ENCODE assay signal across 8 mouse cellular contexts in genomic region chr6:127150663-127151564, GRCm38 (mm10). TPM values are rescaled to one million over a fixed set of nuclear protein-coding genes. Genes with fewer than 3 reads are reported as not detected.
A peak's percentile ranks its signal among the peaks of the same experiment; 100 is the strongest.
DNase-seq lines count a peak whose midpoint lies in the region; ATAC-seq and TF ChIP-seq lines count a peak whose summit lies in the region.

No protein-coding gene starts in this region.

- no peak overlapping the region for H3K9ac ChIP-seq in ES-Bruce4 (ENCODE audit: low read depth, poor library complexity, severe bottlenecking)
- H3K9ac ChIP-seq in forebrain, embryonic 13.5 days: peak overlapping the region; percentile 95

- no peaks in the 10 kb centered on the region for H3K9me3 ChIP-seq in ES-Bruce4 (replicated peaks; ENCODE audit: control insufficient read depth, insufficient read depth, low read length, poor library complexity, severe bottlenecking)
- H3K9me3 ChIP-seq in forebrain, embryonic 13.5 days (replicated peaks): no peaks in the 10 kb centered on the region

- no peak for TF ChIP-seq POLR2A in ES-Bruce4 (IDR thresholded peaks at IDR 0.05; ENCODE audit: insufficient read depth, low read length)

- TF ChIP-seq CTCF in ES-Bruce4 (IDR thresholded peaks at IDR 0.05; ENCODE audit: low read depth, low read length): no peak

- WGBS in forebrain, embryonic 13.5 days: under 1% methylated on average over 33 of the region's 34 CpGs
- WGBS in macrophage (ENCODE audit: missing documents): 1% methylated on average over 31 of the region's 34 CpGs

- H3K4me3 ChIP-seq in ES-Bruce4 (ENCODE audit: low read depth, low read length) (peak overlapping the region; percentile 59), macrophage (ENCODE audit: inconsistent target) (peak overlapping the region; percentile 67)
- H3K4me3 ChIP-seq in forebrain, embryonic 13.5 days: peak overlapping the region; percentile 78

- peak; percentile 86 for DNase-seq in adrenal gland, adult 8-10 months
- DNase-seq in heart, postnatal 4 days: peak; percentile 83
- peak; percentile 64 to 72 for DNase-seq in layer of hippocampus, postnatal 10 days (ENCODE audit: low spot score in 2 of 2)
- DNase-seq in right cerebral cortex, adult 2 months (ENCODE audit: low spot score in 2 of 2): peak; percentile 71 to 76

- peak; percentile 62 for ATAC-seq in forebrain, embryonic 13.5 days
- ATAC-seq in erythroid progenitor cell, adult 5-6 weeks (replicated peaks; ENCODE audit: low FRiP score, poor library complexity, severe bottlenecking): no peak

- peaks cover 51% of the 10 kb centered on the region for H3K27me3 ChIP-seq in ES-Bruce4 (ENCODE audit: control insufficient read depth, insufficient read depth, low read length, poor library complexity, severe bottlenecking)
- peaks cover 30% of the 10 kb centered on the region for H3K27me3 ChIP-seq in forebrain, embryonic 13.5 days

- H3K4me1 ChIP-seq in ES-Bruce4 (ENCODE audit: control insufficient read depth, insufficient read depth, low read length): no peaks in the 10 kb centered on the region
- H3K4me1 ChIP-seq in forebrain, embryonic 13.5 days: peaks cover 78% of the 10 kb centered on the region

- peak overlapping the region; percentile 91 for H3K4me2 ChIP-seq in forebrain, embryonic 13.5 days

- no peak overlapping the region for H3K27ac ChIP-seq in ES-Bruce4 (ENCODE audit: insufficient read depth, low read length)
- peak overlapping the region; percentile 83 for H3K27ac ChIP-seq in forebrain, embryonic 13.5 days
- H3K27ac ChIP-seq in macrophage: 0 out of 2 replicates have a peak overlapping the region, but pooled peaks have one; percentile 52

- no peaks in the 10 kb centered on the region for H3K79me2 ChIP-seq in macrophage (ENCODE audit: inconsistent target)

- no peaks in the 10 kb centered on the region for H3K36me3 ChIP-seq in ES-Bruce4 (ENCODE audit: control insufficient read depth, insufficient read depth, low read length, poor library complexity, severe bottlenecking)
- peaks cover 13% of the 10 kb centered on the region for H3K36me3 ChIP-seq in forebrain, embryonic 13.5 days (ENCODE audit: poor library complexity, severe bottlenecking)
- H3K36me3 ChIP-seq in macrophage (ENCODE audit: inconsistent target): no peaks in the 10 kb centered on the region

- TF ChIP-seq EP300 in ES-Bruce4 (IDR thresholded peaks at IDR 0.05; ENCODE audit: insufficient read depth, low read depth, low read length): no peak

RNA-seq across cellular contexts. Expression of gene Ccnd2, which starts 1.1 kb away (rescaled TPM):
- polyA plus RNA-seq in ES-Bruce4 (2011; ENCODE audit: insufficient read depth, insufficient read length, low read depth, missing spikeins) (12.4 and 18.2 TPM in 2 replicates), macrophage (2018) (0.90 to 5.6 TPM (median 1.8 TPM) in 3 replicates)
- 100 to 1,000 TPM; 550 to 578 (median 567) TPM for total RNA-seq in adrenal gland, adult 8-10 months (2022)
- 1,785 and 2,054 TPM in 2 replicates for polyA plus RNA-seq in forebrain, embryonic 13.5 days (2015; fragmentation: Nextera tagmentation; extraction: Ambion mirVana)
- 100 to 1,000 TPM; 282 to 291 TPM for total RNA-seq in heart, postnatal 4 days (2021)
- 100 to 1,000 TPM; 190 to 200 TPM for total RNA-seq in layer of hippocampus, postnatal 10 days (2021)
- 100 to 1,000 TPM in 1 of 26 experiments, 10 to 100 TPM in 7, 1 to 10 TPM in 16, under 1 TPM in 2; 0.44 to 104 (median 4.7) TPM for total RNA-seq in macrophage (2018; cell fraction: chromatin; rRNA removed)
- total RNA-seq in macrophage (2018; cell fraction: cytosol; rRNA removed): 10 to 100 TPM in 14 of 26 experiments, 1 to 10 TPM in 12; 1.7 to 55.9 (median 10.7) TPM
- total RNA-seq in macrophage (2018; cell fraction: nucleus; rRNA removed): 100 to 1,000 TPM in 2 of 26 experiments, 10 to 100 TPM in 16, 1 to 10 TPM in 8; 1.5 to 122 (median 17.0) TPM
- 11.5 and 26.0 TPM in 2 replicates for total RNA-seq in erythroid progenitor cell, adult 5-6 weeks (2015; ENCODE audit: low replicate concordance)
- 5.0 and 5.2 TPM in 2 replicates for total RNA-seq in erythroid progenitor cell, adult 5-6 weeks (2017; ENCODE audit: low replicate concordance)

RNA-seq across cellular contexts. Expression of gene Tigar, which starts 41.6 kb away (rescaled TPM):
- polyA plus RNA-seq in ES-Bruce4 (2011; ENCODE audit: insufficient read depth, insufficient read length, low read depth, missing spikeins): 32.4 and 37.6 TPM in 2 replicates
- total RNA-seq in adrenal gland, adult 8-10 months (2022): 10 to 100 TPM; 17.6 to 25.7 (median 22.0) TPM
- polyA plus RNA-seq in forebrain, embryonic 13.5 days (2015; fragmentation: Nextera tagmentation; extraction: Ambion mirVana): 6.6 and 7.0 TPM in 2 replicates
- total RNA-seq in heart, postnatal 4 days (2021): 10 to 100 TPM; 29.4 to 32.9 TPM
- 10 to 100 TPM; 29.3 to 30.3 TPM for total RNA-seq in layer of hippocampus, postnatal 10 days (2021)
- total RNA-seq in macrophage (2018; cell fraction: chromatin; rRNA removed): 10 to 100 TPM in 2 of 26 experiments, 1 to 10 TPM in 24; 1.8 to 12.4 (median 5.7) TPM
- total RNA-seq in macrophage (2018; cell fraction: cytosol; rRNA removed): 10 to 100 TPM in 1 of 26 experiments, 1 to 10 TPM in 25; 4.3 to 10.5 (median 7.7) TPM
- 10 to 100 TPM in 3 of 26 experiments, 1 to 10 TPM in 23; 3.2 to 13.2 (median 6.3) TPM for total RNA-seq in macrophage (2018; cell fraction: nucleus; rRNA removed)
- polyA plus RNA-seq in macrophage (2018): 5.2 to 11.5 TPM (median 7.0 TPM) in 3 replicates
- total RNA-seq in erythroid progenitor cell, adult 5-6 weeks (2015; ENCODE audit: low replicate concordance): 1.1 TPM in 1 of 2 replicates, not detected in the other
- total RNA-seq in erythroid progenitor cell, adult 5-6 weeks (2017; ENCODE audit: low replicate concordance): 0.13 and 1.1 TPM in 2 replicates

Comparison
In these comparisons a context has a peak if more than half of its experiments do, and no peak if none do; other contexts are left out.
1. RNA of gene Ccnd2, which starts 1.1 kb away (total RNA-seq): 550 to 578 TPM in adrenal gland, adult 8-10 months, 282 to 291 TPM in heart, postnatal 4 days and 190 to 200 TPM in layer of hippocampus, postnatal 10 days; 5.0 to 26.0 TPM in erythroid progenitor cell, adult 5-6 weeks; every median in the first group is over 4 times any median in the second.
2. RNA of gene Tigar, which starts 41.6 kb away (total RNA-seq): 29.4 to 32.9 TPM in heart, postnatal 4 days, 29.3 to 30.3 TPM in layer of hippocampus, postnatal 10 days and 17.6 to 25.7 TPM in adrenal gland, adult 8-10 months; 0.13 to 1.1 TPM in erythroid progenitor cell, adult 5-6 weeks; every median in the first group is over 4 times any median in the second.
3. Peak in every context shown above with its lines, with median percentiles within 50 percentile points of each other: H3K4me3 ChIP-seq and DNase-seq.